ENCODE assay signal across 8 mouse cellular contexts in genomic region chr1:144004741-144005140, GRCm38 (mm10). TPM values are rescaled to one million over a fixed set of nuclear protein-coding genes. Genes with fewer than 3 reads are reported as not detected.
DNase-seq lines count a peak whose midpoint lies in the region; ATAC-seq lines count a peak whose summit lies in the region.

No protein-coding gene starts in this region.

- DNase-seq in embryo, embryonic 10 days (ENCODE audit: low spot score), result peak; percentile 43
- no peak for DNase-seq in embryo, embryonic 9.5 days (ENCODE audit: extremely low spot score)
- DNase-seq in urinary bladder, postnatal 25 days (ENCODE audit: low spot score), result peak; percentile 11
- DNase-seq in urinary bladder, postnatal 14 days (ENCODE audit: low spot score), result no peak
- DNase-seq in limb, embryonic 11.5 days (ENCODE audit: low spot score), result no peak

- H3K36me3 ChIP-seq in heart, embryonic 13.5 days, result peaks cover 18% of the 10 kb centered on the region
- no peaks in the 10 kb centered on the region for H3K36me3 ChIP-seq in limb, embryonic 11.5 days (ENCODE audit: control insufficient read depth, insufficient read depth, low read length)
- H3K36me3 ChIP-seq in neural tube, embryonic 15.5 days, result peaks cover 21% of the 10 kb centered on the region

- H3K4me2 ChIP-seq in heart, embryonic 13.5 days, result peak overlapping the region; percentile 95
- H3K4me2 ChIP-seq in limb, embryonic 11.5 days (ENCODE audit: low read depth, severe bottlenecking), result peak overlapping the region; percentile 81
- H3K4me2 ChIP-seq in neural tube, embryonic 15.5 days, result peak overlapping the region; percentile 90

- H3K9me3 ChIP-seq in heart, embryonic 13.5 days, result no peaks in the 10 kb centered on the region
- H3K9me3 ChIP-seq in limb, embryonic 11.5 days (ENCODE audit: control insufficient read depth, low read length), result no peaks in the 10 kb centered on the region
- H3K9me3 ChIP-seq in neural tube, embryonic 15.5 days (replicated peaks), result no peaks in the 10 kb centered on the region

- WGBS in heart, embryonic 13.5 days, result 3% methylated on average over 9 of the region's 9 CpGs
- WGBS in limb, embryonic 11.5 days, result 8% methylated on average over 9 of the region's 9 CpGs
- 2% methylated on average over 9 of the region's 9 CpGs for WGBS in neural tube, embryonic 15.5 days

- H3K4me3 ChIP-seq in heart, embryonic 13.5 days, result peak overlapping the region; percentile 73
- H3K4me3 ChIP-seq in limb, embryonic 11.5 days (ENCODE audit: low read depth, low read length), result peak overlapping the region; percentile 52
- H3K4me3 ChIP-seq in neural tube, embryonic 15.5 days (replicated peaks), result peak overlapping the region; percentile 71

- no peak for ATAC-seq in heart, embryonic 13.5 days (ENCODE audit: extremely low read depth, insufficient number of reproducible peaks, low FRiP score, low TSS enrichment)
- ATAC-seq in limb, embryonic 11.5 days (ENCODE audit: insufficient number of reproducible peaks, low FRiP score, low TSS enrichment, low read depth), result no peak
- ATAC-seq in neural tube, embryonic 15.5 days (ENCODE audit: low FRiP score), result peak; percentile 7; the same call in 1 of the 2 replicates
- ATAC-seq in monocyte, adult 5-6 weeks (replicated peaks; ENCODE audit: insufficient number of reproducible peaks, low FRiP score, low TSS enrichment, poor library complexity, severe bottlenecking), result no peak

- H3K9ac ChIP-seq in heart, embryonic 13.5 days, result peak overlapping the region; percentile 84
- peak overlapping the region; percentile 56 for H3K9ac ChIP-seq in limb, embryonic 11.5 days (ENCODE audit: low read length)
- peak overlapping the region; percentile 88 for H3K9ac ChIP-seq in neural tube, embryonic 15.5 days (replicated peaks)

- no peaks in the 10 kb centered on the region for H3K27me3 ChIP-seq in heart, embryonic 13.5 days (replicated peaks)
- no peaks in the 10 kb centered on the region for H3K27me3 ChIP-seq in limb, embryonic 11.5 days (ENCODE audit: control insufficient read depth, insufficient read depth, low read length)
- no peaks in the 10 kb centered on the region for H3K27me3 ChIP-seq in neural tube, embryonic 15.5 days (replicated peaks)

- H3K4me1 ChIP-seq in heart, embryonic 13.5 days, result peaks cover 25% of the 10 kb centered on the region; the same call in 1 of the 2 replicates
- no peaks in the 10 kb centered on the region for H3K4me1 ChIP-seq in limb, embryonic 11.5 days (ENCODE audit: control insufficient read depth, insufficient read depth, low read length)
- H3K4me1 ChIP-seq in neural tube, embryonic 15.5 days, result peaks cover 28% of the 10 kb centered on the region

- H3K27ac ChIP-seq in heart, embryonic 13.5 days (replicated peaks), result peak overlapping the region; percentile 60; the same call in 1 of the 2 replicates
- H3K27ac ChIP-seq in limb, embryonic 11.5 days (replicated peaks; ENCODE audit: low read depth, low read length), result no peak overlapping the region
- peak overlapping the region; percentile 91 for H3K27ac ChIP-seq in neural tube, embryonic 15.5 days (replicated peaks)

RNA-seq across cellular contexts. Expression of gene Rgs2, which starts 0.8 kb away (rescaled TPM):
- 16.4 and 18.8 TPM in 2 replicates for polyA plus RNA-seq in heart, embryonic 13.5 days (2015; fragmentation: Nextera tagmentation; extraction: Ambion mirVana)
- polyA plus RNA-seq in limb, embryonic 11.5 days (2014; fragmentation: Nextera tagmentation; extraction: Ambion mirVana), result 29.3 and 30.1 TPM in 2 replicates
- 97.0 and 112 TPM in 2 replicates for polyA plus RNA-seq in neural tube, embryonic 15.5 days (2015; fragmentation: Nextera tagmentation; extraction: Ambion mirVana)
- 463 to 869 TPM (median 773 TPM) in 3 replicates for total RNA-seq in monocyte, adult 5-6 weeks (2017)

Comparison
In these comparisons a context has a peak if more than half of its experiments do, and no peak if none do; other contexts are left out.
1. DNase-seq: peak in embryo, embryonic 10 days (single experiment) and urinary bladder, postnatal 25 days (single experiment); none in embryo, embryonic 9.5 days (single experiment), urinary bladder, postnatal 14 days (single experiment) and limb, embryonic 11.5 days (single experiment).
2. Peak in every context shown above with its lines, with median percentiles within 50 percentile points of each other: H3K4me2 ChIP-seq, H3K4me3 ChIP-seq and H3K9ac ChIP-seq.